Mouse (Mus musculus) testis, postnatal 14 days (tissue): Measurements from ENCODE around the gene Rita1.
A peak's percentile ranks its signal among the peaks of the same experiment; 100 is the strongest.

Experiments
- DNase-seq: peaks from one replicate; pipeline ENCODE4 v3.0.0; 2021; ENCODE audit warnings: low spot score

Rita1 gene

GRCm38 (mm10) chr5:120627515-120628300, 15.3 kb upstream of the Rita1 start:
- DNase-seq, result no peak

GRCm38 (mm10) chr5:120626399-120626798, 14.0 kb upstream of the Rita1 start:
- peak; percentile 87 for DNase-seq

DNA sequence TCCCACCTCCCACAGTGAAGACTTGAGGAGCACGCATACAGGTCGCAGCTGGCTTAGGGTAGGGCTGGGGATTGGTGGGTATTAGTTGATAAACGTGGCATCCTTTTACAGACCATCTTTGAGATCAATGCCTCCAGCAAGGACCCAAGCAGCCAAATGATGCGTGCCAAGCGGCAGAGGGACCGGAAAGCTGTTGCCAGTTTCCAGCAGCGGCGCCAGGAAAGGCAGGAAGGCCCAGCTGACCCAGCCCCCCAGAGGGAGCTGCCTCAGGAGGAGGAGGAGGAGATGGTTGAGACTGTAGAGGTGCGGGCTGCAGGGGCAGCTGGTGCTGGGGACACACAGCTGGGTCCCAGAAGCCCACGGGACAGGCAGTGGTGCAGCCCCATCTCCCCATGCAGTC, 12.0 kb upstream of the Rita1 start:
- DNase-seq, result no peak

- DNase-seq, result no peak
Observed at GRCm38 (mm10) chr5:120622198-120622851, 9.9 kb upstream of the Rita1 start.

DNA sequence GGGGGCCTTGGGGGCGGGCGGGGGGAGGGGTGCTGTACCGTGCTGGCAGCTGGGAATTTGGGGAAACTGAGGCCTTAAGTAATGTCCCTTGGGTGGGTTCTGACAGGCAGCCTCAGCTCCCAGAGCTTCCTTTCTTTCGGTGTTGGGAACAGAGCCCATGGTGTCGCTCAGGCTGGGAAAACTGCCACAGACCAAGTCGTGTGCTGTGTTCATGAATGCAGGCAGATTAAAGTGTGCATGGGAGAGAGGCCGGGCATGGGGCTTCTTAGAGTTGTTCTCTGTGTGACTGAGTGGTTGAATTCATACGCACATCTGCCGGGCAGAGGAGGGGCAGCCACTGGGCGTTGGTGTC, 9.4 kb upstream of the Rita1 start:
- DNase-seq, result no peak

DNA sequence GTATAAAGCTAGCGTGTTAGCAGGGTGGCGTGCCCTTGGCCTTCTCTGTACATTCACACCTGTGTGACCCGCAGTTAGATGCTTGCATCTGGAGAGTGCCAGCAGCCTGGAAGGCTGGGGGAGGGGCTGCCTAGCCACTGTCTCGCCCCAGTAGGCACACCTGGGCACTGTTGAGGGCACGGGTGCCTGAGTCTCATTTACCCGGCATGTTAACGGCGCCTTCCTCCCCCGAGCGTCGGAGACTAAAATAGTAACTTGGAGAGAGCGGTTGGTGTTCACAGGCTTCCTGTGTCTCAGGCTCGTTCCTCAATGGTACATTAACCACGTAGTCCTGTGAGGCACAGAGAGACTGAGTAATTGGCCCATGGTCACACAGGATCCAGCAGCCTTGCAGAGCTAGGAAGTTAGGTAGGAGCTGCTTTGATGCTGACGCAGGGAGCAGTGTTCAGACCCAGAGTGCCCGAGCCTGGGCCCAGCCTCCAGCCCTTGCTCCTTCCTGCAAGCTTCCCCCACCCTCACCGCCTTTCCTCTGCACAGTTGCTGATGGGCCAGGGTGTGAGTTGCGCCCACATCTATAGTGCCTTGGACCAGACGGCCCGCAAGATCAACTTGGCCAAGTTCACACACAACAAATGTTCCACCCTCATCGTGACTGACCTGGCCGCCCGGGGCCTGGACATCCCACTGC, 8.8 kb upstream of the Rita1 start:
- no peak for DNase-seq

DNA sequence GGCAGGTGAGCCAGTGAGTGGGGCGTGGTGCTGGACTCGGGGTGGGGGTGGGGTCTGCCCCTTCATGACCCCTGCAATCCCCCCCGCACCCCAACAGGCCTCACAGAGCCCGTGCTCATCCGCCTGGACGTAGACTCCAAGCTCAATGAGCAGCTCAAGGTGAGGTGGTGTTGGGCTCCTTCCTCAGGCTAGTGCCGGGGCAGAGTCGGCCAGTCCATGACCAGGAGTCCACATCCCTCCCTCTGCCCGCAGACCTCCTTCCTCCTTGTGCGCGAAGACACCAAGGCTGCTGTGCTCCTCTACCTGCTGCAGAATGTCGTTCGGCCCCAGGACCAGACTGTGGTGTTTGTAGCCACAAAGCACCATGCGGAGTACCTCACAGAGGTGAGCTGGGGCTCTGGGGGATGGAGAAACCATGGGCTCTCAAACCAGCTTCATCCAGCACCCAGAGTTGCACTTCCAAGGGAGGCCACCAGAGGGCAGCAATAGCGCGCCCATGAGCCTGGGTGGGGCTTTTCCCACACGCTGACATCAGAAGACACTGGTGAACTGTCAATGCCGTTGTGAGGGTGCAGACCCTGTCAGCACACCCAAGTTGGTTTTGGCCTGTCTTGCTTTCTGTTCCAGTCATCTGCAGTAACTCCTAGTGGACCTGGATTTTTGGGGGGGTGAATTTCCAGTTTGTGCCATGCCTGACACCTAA, 8.1 kb upstream of the Rita1 start:
- DNase-seq, result peak; percentile 66

GRCm38 (mm10) chr5:120619201-120619600, 6.8 kb upstream of the Rita1 start:
- no peak for DNase-seq

- DNase-seq, result no peak
Observed at GRCm38 (mm10) chr5:120618778-120619177, 6.4 kb upstream of the Rita1 start.

- peak; percentile 61 for DNase-seq
Observed at GRCm38 (mm10) chr5:120615903-120616302, 3.5 kb upstream of the Rita1 start.

- peak; percentile 100 for DNase-seq
Observed at GRCm38 (mm10) chr5:120612822-120613604, 624 bp upstream of the Rita1 start.

- no peak for DNase-seq
Observed at GRCm38 (mm10) chr5:120611416-120611815, 973 bp downstream of the Rita1 start.

GRCm38 (mm10) chr5:120610906-120611305, 1.5 kb downstream of the Rita1 start:
- DNase-seq, result no peak

GRCm38 (mm10) chr5:120609246-120609775, 3.1 kb downstream of the Rita1 start:
- DNase-seq, result no peak

DNA sequence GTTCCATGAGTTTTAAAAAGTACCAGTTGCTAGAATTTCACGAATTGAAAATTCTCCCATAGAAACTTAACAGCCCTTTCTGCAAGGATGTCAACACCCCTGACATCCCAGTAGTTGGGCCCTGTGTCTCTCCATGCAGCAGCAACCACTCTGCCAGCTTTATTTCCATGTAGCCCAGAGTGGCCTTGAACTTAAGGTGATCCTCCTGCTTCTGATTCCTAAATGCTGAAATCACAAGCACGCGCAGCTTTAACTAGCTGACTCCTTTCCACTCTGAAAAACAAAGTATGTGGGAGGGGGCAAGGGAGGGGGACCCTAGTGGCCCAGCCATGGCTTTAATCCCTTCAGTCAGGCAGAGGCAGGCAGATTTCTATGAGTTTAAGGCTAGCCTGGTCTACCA, 5.1 kb downstream of the Rita1 start:
- DNase-seq, result no peak

- DNase-seq, result no peak
Observed at GRCm38 (mm10) chr5:120606590-120607200, 5.7 kb downstream of the Rita1 start.

DNA sequence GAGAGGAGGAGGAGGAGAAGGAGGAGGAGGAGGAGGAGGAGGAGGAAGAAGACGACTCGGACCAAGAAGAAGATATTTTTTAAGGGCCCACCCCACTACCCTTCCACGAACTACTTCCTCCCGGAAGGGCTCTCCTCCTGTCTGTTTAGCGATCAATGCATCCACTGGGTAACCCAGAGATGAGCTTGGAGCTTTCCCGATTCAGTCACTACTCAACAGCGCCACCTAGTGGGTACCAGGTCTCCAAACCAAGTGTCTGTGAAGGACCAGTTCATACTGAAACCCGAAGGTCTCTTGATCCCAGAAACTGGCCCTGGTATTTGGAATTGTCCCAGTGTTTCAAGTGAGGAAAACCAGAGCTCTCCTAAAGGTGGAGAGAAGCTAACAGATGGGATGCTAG, 6.7 kb downstream of the Rita1 start:
- peak; percentile 86 for DNase-seq

DNA sequence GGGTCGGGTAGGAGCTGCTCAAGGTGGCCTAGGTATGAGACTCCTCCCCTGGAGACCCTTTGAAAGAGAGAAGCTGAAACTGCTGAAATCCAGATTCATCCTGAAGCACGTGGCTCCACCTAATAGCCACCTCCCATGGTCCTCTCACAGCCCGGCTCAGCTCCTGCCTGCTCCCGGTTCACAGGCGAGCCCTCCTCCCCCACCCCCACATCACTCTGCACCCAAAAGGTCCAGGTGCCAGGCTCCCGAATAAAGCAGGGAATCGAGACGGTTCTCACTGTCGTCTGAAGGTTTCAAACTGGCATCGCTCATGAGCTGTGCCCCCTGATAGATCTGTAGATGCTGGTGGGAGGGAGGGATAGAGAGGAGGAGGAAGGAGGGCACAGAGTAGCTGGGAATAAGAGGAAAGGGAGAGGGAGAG, 7.1 kb downstream of the Rita1 start:
- no peak for DNase-seq

- peak; percentile 66 for DNase-seq
Observed at GRCm38 (mm10) chr5:120604839-120605238, 7.5 kb downstream of the Rita1 start.

DNA sequence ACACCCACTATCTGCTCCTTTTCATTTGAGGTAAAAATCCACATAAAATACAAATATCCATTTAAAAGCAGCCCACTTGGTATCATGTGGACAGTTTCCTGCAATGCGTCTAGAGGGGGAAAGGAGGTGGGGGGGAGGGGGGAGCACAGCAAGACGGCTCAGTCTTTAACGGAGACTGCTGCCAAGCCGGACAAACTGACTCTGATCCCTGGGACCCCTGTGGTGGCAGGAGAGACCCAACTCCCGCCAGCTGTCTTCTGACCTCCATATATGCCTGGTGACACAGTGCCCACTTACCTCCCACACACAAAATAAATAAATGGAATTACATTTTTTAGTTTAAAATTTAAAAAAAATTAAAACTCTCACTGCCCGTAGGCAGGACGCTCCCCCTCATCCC, 8.9 kb downstream of the Rita1 start:
- DNase-seq, result no peak

GRCm38 (mm10) chr5:120602210-120602609, 10.2 kb downstream of the Rita1 start:
- DNase-seq, result no peak
